Comparison of ENCODE assay signal across 28 mouse cellular contexts in the genomic region with DNA sequence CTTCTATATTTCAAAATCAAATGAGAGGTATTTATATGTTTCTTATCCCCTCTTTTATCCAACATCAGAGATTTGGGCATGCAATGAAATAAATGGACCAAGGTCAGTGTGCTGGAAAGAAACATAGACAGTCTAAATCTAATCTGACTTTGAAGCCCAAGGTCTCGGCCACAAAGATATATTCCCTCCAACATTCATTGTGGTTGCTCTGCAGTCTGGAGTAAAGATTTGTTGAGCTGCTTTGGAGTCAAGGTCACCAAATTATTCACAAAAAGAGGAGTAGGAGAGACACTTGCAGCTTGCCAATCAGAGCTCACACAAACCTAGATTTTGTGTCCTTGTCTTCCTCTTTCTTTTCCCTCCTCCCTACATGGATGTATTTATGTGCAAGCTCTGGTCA.
"Had no signal": no experiment of that assay in that cellular context is flagged by ENCODE, and none has a peak within 500 bp of the region (broad histone marks: within the 10 kb centered on the region; RNA-seq: fewer than 3 reads in every experiment).

No protein-coding gene starts in this region.

- H3K9me3 ChIP-seq: heart, embryonic 13.5 days; heart, embryonic 15.5 days; hindbrain, embryonic 13.5 days; hindbrain, embryonic 15.5 days; kidney, embryonic 15.5 days; limb, embryonic 13.5 days; limb, embryonic 15.5 days; liver, embryonic 12.5 days had no signal

- H3K36me3 ChIP-seq: heart, embryonic 13.5 days; heart, embryonic 15.5 days; hindbrain, embryonic 13.5 days; hindbrain, embryonic 15.5 days; kidney, embryonic 15.5 days; limb, embryonic 13.5 days; limb, embryonic 15.5 days; liver, embryonic 12.5 days had no signal

- DNase-seq: gastrocnemius, adult 2 months; gastrocnemius, postnatal 14 days; gastrocnemius, postnatal 36 days; heart, adult 11 months; heart, adult 2 months; heart, postnatal 14 days; heart, postnatal 36 days; kidney, adult 11 months; kidney, adult 2 months; kidney, adult 9 months; kidney, postnatal 14 days; kidney, postnatal 36 days; layer of hippocampus, adult 9-11 months; layer of hippocampus, postnatal 36 days; left cerebral cortex, postnatal 4 days had no signal

- H3K9ac ChIP-seq: heart, embryonic 13.5 days; heart, embryonic 15.5 days; hindbrain, embryonic 13.5 days; hindbrain, embryonic 15.5 days; kidney, embryonic 15.5 days; limb, embryonic 13.5 days; limb, embryonic 15.5 days; liver, embryonic 12.5 days; liver, embryonic 14.5 days had no signal

- H3K4me2 ChIP-seq: heart, embryonic 11.5 days; heart, embryonic 13.5 days; heart, embryonic 15.5 days; hindbrain, embryonic 13.5 days; hindbrain, embryonic 15.5 days; kidney, embryonic 15.5 days; limb, embryonic 13.5 days; limb, embryonic 15.5 days; liver, embryonic 12.5 days had no signal

- H3K27me3 ChIP-seq: heart, embryonic 13.5 days; heart, embryonic 15.5 days; hindbrain, embryonic 13.5 days; hindbrain, embryonic 15.5 days; kidney, embryonic 15.5 days; limb, embryonic 13.5 days; limb, embryonic 15.5 days; liver, embryonic 12.5 days had no signal

- ATAC-seq: hindbrain, postnatal 0 days; intestine, embryonic 16.5 days; liver, embryonic 12.5 days had no signal

- H3K27ac ChIP-seq: gastrocnemius, adult 2 months; heart, adult 2 months; heart, embryonic 13.5 days; heart, embryonic 15.5 days; hindbrain, embryonic 13.5 days; hindbrain, embryonic 15.5 days; hindbrain, postnatal 0 days; kidney, embryonic 15.5 days; kidney, postnatal 0 days; limb, embryonic 13.5 days; limb, embryonic 15.5 days; liver, embryonic 12.5 days; liver, embryonic 14.5 days had no signal

- H3K4me1 ChIP-seq: heart, embryonic 13.5 days; heart, embryonic 15.5 days; hindbrain, embryonic 13.5 days; hindbrain, embryonic 15.5 days; kidney, embryonic 15.5 days; limb, embryonic 13.5 days; limb, embryonic 15.5 days; liver, embryonic 12.5 days had no signal

- H3K4me3 ChIP-seq: gastrocnemius, adult 2 months; heart, adult 2 months; heart, embryonic 13.5 days; heart, embryonic 15.5 days; hindbrain, embryonic 13.5 days; hindbrain, embryonic 15.5 days; kidney, embryonic 15.5 days; limb, embryonic 13.5 days; limb, embryonic 15.5 days; liver, embryonic 12.5 days had no signal
